Mouse (Mus musculus) lung, adult 2 months (tissue): Measurements from ENCODE around the gene Bet1.

Source experiments
- CTCF ChIP-seq: fragments of 200-500 bp; IDR thresholded peaks from 2 replicates; pipeline ENCODE4 v1.5.1; 2011; ENCODE audit warnings: mild to moderate bottlenecking, low read length, control low read depth; ENCODE audit not compliant: insufficient read depth
- POLR2A ChIP-seq: fragments of 200-500 bp; IDR thresholded peaks from 2 replicates; pipeline ENCODE4 v1.6.1; 2011; ENCODE audit warnings: low read depth, mild to moderate bottlenecking, control low read depth, low read length, borderline replicate concordance; ENCODE audit errors: extremely low read depth

DNA sequence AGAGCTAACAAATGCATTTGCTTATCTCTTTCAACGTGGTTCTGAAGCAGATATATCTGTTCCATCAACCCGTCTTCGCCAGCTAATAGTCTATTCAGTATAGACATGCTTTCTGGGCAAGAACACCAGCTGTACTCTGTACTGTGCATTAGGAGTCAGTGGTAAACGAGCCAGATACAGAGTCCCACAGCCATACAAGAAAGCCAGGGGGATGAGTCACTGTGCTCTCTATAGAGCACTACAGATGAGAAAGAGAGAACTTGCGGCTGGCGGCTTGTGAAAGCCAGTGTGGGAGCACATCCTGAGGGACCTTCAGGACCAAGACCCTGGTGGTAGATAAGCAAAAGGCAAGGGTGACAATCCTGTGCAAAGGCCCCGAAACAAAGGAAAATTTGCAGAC, 45.5 kb upstream of the Bet1 start:
- TF ChIP-seq CTCF (no peak), POLR2A (no peak)
